Mouse (Mus musculus) kidney, adult 8-10 months (tissue): ENCODE data around the gene Zfp579.

ENCODE experiments used
- DNase-seq, 2 experiments: peaks; one replicate each; pipeline ENCODE4 v3.0.0; 2022

Gene Zfp579

DNA sequence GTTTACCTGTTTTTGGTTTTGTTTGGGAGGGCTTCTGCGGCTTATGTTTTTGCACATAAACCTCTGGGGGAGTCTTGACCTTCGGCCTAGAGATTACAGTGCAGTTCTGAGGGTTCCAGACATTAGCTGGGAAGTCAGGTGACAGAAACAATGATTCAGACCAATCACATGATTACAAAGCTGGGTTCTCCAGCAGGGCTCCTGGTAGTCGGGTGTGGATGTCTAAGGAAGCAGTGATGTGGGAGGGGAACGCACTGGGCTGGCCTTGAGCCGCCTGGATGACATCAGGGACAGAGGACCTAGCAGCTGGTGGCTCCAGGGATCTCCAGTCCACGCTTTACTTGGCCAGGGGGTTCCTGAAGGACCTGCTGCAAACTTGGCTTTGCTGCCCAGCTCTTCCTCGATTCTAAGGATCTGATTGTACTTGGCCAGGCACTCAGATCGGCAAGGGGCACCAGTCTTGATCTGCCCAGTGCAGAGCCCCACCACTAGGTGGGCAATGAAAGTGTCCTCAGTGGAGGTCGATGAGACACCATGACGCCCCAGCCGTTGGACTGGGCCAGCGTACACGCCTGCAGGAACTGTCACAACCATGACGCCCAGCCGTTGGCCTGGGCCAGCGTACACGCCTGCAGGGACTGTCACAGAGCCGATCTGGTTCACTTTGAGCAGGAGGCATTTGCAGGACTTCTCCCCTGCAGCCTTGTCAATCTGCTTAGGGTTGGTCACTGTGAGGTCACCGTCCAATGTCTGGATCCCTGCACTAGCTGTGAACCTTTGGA lies 45.2 kb downstream of the Zfp579 start:
- no peak for DNase-seq

GRCm38 (mm10) chr7:4948386-4948785 lies 47.6 kb downstream of the Zfp579 start:
- no peak for DNase-seq

- no peak for DNase-seq
Observed at GRCm38 (mm10) chr7:4947855-4948254, 48.1 kb downstream of the Zfp579 start.

- peak; percentile 94 to 97 for DNase-seq
Observed at GRCm38 (mm10) chr7:4943223-4943815, 52.6 kb downstream of the Zfp579 start.

- no peak for DNase-seq
Observed at GRCm38 (mm10) chr7:4942673-4943072, 53.3 kb downstream of the Zfp579 start.

GRCm38 (mm10) chr7:4940068-4940479 lies 55.9 kb downstream of the Zfp579 start:
- peak; percentile 86 to 94 for DNase-seq

DNA sequence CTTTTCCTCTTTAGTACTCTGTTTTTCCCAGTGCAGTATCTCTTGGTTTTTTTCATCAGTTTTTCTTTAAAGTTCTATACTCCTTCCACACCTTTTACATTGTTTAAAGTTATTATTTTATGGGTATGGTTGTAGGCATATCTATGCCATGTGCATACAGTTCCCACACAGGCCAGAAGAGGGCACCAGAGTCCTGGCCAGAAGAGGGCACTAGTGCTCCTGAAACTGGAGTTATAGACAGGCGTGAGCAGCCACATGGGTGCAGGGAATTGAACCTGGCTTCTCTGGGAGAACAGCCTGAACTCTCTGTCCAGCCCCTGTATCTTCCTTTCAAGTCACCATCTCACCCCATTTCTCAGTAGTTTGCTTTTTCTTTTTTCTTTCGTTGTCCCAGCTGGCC lies 57.5 kb downstream of the Zfp579 start:
- DNase-seq, result peak; percentile 55 to 85

- DNase-seq, result no peak
Observed at GRCm38 (mm10) chr7:4937392-4937791, 58.6 kb downstream of the Zfp579 start.

DNA sequence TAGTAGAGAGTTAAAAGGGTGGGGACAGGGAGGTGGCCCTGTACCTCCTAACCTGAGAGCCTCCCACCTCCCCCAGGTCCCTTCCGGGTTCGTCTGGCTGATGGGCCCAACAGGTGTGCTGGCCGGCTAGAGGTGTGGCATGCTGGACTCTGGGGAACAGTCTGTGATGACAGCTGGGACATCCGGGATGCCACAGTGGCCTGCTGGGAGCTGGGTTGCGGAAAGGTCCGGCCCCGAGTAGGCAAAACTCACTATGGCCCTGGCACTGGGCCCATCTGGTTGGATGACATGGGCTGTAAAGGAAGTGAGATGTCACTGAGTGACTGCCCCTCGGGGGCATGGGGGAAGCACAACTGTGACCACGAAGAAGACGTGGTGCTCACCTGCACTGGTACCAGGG lies 59.1 kb downstream of the Zfp579 start:
- DNase-seq, result no peak

- no peak for DNase-seq
Observed at GRCm38 (mm10) chr7:4934160-4934914, 61.6 kb downstream of the Zfp579 start.
